Mouse (Mus musculus): Measurements from ENCODE around the gene Arap2.

Gene Arap2

DNA sequence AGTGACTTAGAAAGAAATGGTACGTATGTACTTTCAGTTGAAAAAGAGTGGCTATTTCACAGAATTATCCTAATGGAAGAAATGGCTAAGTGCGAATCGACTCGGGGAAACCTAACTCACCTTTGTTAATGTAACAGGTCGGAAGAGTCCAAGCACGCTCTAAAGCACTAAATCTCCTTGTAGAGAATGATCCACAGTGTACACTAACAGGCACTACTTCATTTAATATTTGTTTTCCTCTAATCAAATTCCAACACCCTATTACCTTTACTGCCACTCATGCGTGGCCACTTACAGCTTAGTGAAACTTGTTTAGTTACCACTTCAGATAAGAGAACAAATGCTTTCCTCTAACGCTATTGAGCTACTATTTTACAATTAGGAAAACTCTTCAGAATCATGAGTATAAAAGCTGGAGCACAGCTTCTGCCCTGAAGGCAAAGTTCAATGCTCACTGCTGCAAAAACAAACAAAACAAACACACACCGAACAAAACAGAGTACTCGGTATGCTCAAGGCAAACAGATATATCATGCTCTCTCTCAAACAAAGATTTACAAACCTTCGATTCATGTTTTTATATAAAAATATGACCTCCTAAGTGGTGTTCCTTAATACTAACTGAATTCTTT is 143.0 kb downstream of the Arap2 start:
- Histone ChIP-seq H3K36me3 (ENCODE audit: insufficient read depth, low read length) (no peaks in the 10 kb centered on the region), H3K27me3 (ENCODE audit: insufficient read depth, low read length) (no peaks in the 10 kb centered on the region)
- TF ChIP-seq POU5F1 (IDR thresholded peaks at IDR 0.05; ENCODE audit: borderline replicate concordance, low read length) = no peak

DNA sequence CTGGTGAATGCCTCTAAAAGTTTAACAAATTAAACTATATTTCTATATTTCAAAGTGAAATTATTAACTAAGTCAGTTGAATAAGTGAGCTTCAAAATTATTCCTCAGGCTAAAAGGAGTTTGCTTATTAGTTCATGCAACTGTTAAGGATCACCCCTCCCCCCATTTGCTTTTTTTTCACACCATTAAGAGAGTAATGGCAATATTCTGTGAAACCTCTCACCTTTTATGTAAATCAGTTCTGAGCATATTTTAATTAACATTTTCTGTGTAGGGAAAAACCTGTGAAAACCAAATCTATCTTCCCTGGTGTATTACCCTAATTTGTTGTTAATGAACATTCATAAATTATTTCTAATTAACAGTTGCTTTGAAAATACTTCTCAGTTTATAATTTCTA is 147.7 kb downstream of the Arap2 start:
- no peaks in the 10 kb centered on the region for H3K36me3 ChIP-seq (ENCODE audit: insufficient read depth, low read length)
- no peaks in the 10 kb centered on the region for H3K27me3 ChIP-seq (ENCODE audit: insufficient read depth, low read length)
- no peak for TF ChIP-seq CTCF (conservative IDR thresholded peaks at IDR 0.05; ENCODE audit: low read length)
- TF ChIP-seq POU5F1 (IDR thresholded peaks at IDR 0.05; ENCODE audit: borderline replicate concordance, low read length) = no peak
- no peak for TF ChIP-seq NANOG (IDR thresholded peaks at IDR 0.05; ENCODE audit: borderline replicate concordance, low read length)
- no peak overlapping the region for H3K4me3 ChIP-seq (replicated peaks; ENCODE audit: low read length)
- H3K9me3 ChIP-seq (ENCODE audit: low read length) = no peaks in the 10 kb centered on the region
- no peaks in the 10 kb centered on the region for H3K4me1 ChIP-seq (replicated peaks; ENCODE audit: low read depth, low read length)

More for the DNA sequence above, 143.0 kb downstream of the Arap2 start:
- Histone ChIP-seq H3K4me3 (replicated peaks; ENCODE audit: low read length) (no peak overlapping the region), H3K9me3 (ENCODE audit: low read length) (no peaks in the 10 kb centered on the region), H3K4me1 (replicated peaks; ENCODE audit: low read depth, low read length) (no peaks in the 10 kb centered on the region)

DNA sequence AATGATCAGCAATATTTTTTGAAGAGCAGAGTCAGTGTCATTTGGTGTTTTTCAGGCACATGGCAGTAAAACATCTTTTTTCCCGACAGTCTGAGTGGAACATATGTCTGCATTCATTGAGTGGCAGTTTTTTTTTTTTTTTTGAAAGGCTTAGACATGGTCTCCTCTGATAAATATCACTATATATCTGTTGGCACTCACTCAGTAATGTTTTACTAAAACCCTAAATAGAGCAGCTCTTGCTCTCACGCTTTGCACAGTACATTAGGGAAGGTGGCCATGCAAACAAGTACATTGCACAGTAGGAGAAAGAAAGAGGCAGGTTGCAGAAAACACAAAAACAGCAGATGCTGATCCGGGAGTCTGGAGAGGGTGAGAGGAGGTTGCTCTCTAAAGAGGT is 154.0 kb downstream of the Arap2 start:
- no peaks in the 10 kb centered on the region for H3K36me3 ChIP-seq (ENCODE audit: insufficient read depth, low read length)
- no peak overlapping the region for H3K4me3 ChIP-seq (replicated peaks; ENCODE audit: low read length)
- no peaks in the 10 kb centered on the region for H3K27me3 ChIP-seq (ENCODE audit: insufficient read depth, low read length)
- no peaks in the 10 kb centered on the region for H3K9me3 ChIP-seq (ENCODE audit: low read length)
- H3K4me1 ChIP-seq (replicated peaks; ENCODE audit: low read depth, low read length) = no peaks in the 10 kb centered on the region
- TF ChIP-seq CTCF (conservative IDR thresholded peaks at IDR 0.05; ENCODE audit: low read length) (no peak), POU5F1 (IDR thresholded peaks at IDR 0.05; ENCODE audit: borderline replicate concordance, low read length) (no peak), NANOG (IDR thresholded peaks at IDR 0.05; ENCODE audit: borderline replicate concordance, low read length) (no peak)

DNA sequence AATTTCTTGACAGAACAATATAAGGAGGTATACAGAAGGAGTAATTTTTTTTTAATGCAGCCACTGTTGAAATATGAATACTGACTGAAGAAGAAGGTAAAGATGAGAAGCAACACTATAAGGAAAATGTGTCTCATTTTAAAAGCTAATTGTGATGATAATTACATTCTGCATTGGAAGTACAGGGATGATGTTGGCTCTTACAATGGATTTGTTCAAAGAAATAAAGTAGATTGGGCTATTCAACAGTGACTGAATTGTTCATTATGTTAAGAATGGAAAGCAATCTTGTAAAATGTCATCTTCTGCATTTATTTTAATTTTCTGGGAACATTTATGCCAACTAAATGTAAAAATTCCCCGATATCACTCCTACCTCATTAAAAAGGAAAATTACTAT is 178.6 kb downstream of the Arap2 start:
- H3K36me3 ChIP-seq (ENCODE audit: insufficient read depth, low read length) = no peaks in the 10 kb centered on the region
- H3K4me1 ChIP-seq (replicated peaks; ENCODE audit: low read depth, low read length) = no peaks in the 10 kb centered on the region
- no peaks in the 10 kb centered on the region for H3K9me3 ChIP-seq (ENCODE audit: low read length)
- H3K4me3 ChIP-seq (replicated peaks; ENCODE audit: low read length) = no peak overlapping the region
- no peaks in the 10 kb centered on the region for H3K27me3 ChIP-seq (ENCODE audit: insufficient read depth, low read length)
- no peak for TF ChIP-seq CTCF (conservative IDR thresholded peaks at IDR 0.05; ENCODE audit: low read length)
- TF ChIP-seq POU5F1 (IDR thresholded peaks at IDR 0.05; ENCODE audit: borderline replicate concordance, low read length) = no peak

DNA sequence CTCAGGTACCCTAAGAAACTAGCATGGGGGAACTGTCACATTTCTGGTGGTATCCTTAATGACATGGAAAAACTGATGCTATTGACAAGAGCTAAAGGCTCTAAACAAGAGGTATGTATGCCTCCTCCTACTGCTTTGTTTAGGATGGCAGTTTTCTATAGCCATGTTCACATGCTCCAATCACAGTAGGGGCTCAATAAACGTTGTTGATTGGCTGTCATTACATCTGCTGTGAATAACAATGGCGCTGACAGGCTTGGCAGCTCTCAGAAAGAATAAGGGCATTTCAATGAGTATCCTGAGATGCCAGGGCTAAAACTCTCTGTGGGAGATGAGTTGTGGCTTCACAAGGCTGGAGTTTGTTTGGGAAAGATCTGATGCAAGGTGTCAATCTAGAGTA is 183.3 kb downstream of the Arap2 start:
- H3K4me3 ChIP-seq (replicated peaks; ENCODE audit: low read length) = no peak overlapping the region
- TF ChIP-seq NANOG (IDR thresholded peaks at IDR 0.05; ENCODE audit: borderline replicate concordance, low read length) (peak; percentile 39; the same call in 1 of the 2 replicates), CTCF (conservative IDR thresholded peaks at IDR 0.05; ENCODE audit: low read length) (no peak)
- no peaks in the 10 kb centered on the region for H3K4me1 ChIP-seq (replicated peaks; ENCODE audit: low read depth, low read length)
- no peaks in the 10 kb centered on the region for H3K36me3 ChIP-seq (ENCODE audit: insufficient read depth, low read length)
- H3K9me3 ChIP-seq (ENCODE audit: low read length) = no peaks in the 10 kb centered on the region
- H3K27me3 ChIP-seq (ENCODE audit: insufficient read depth, low read length) = no peaks in the 10 kb centered on the region

DNA sequence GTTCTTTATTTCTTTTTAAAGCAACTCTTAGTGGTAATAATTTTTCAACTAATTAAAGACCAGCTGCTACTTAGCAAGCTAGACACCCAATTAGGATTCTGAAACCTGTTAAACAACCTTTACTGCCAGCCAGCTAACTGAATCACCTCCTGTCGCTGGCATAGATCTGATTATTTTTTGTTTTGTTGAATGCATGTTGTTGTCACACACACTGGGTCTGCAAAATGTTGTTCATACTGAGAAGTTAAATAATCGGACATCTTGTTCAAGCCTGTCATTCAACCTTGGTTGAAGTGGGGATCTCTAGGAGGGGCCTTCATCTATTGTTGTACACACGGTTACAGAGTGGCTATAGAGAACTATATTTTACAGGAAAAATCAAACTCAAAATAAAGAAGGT is 184.3 kb downstream of the Arap2 start:
- no peaks in the 10 kb centered on the region for H3K36me3 ChIP-seq (ENCODE audit: insufficient read depth, low read length)
- H3K4me1 ChIP-seq (replicated peaks; ENCODE audit: low read depth, low read length) = no peaks in the 10 kb centered on the region

DNA sequence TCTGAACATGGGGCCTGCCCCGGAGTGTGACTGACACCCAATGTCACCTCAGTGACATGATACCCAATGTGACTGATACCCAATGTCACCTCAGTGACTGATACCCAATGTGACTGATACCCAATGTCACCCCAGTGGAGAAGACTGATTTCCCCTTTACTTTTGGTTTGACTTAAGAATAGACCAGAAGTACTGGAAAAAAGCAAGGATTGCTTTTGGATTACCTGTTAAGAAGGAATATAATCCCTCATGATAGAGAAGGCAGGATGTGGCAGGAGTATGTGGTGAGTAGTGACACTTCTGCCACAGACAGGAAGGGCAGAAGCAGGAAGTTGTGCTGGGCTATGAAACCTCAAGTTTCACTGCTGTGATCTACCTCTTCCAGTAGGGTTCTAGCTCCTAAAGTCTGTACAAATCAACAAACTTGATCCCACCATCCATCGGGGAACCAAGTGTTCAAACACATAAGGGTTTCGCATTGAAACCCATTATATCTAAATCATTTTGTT is 191.6 kb downstream of the Arap2 start:
- TF ChIP-seq POU5F1 (IDR thresholded peaks at IDR 0.05; ENCODE audit: borderline replicate concordance, low read length) = no peak
- no peak for TF ChIP-seq CTCF (conservative IDR thresholded peaks at IDR 0.05; ENCODE audit: low read length)
- no peak for TF ChIP-seq NANOG (IDR thresholded peaks at IDR 0.05; ENCODE audit: borderline replicate concordance, low read length)
- H3K36me3 ChIP-seq (ENCODE audit: insufficient read depth, low read length) = no peaks in the 10 kb centered on the region

More for the DNA sequence above, 184.3 kb downstream of the Arap2 start:
- H3K9me3 ChIP-seq (ENCODE audit: low read length) = no peaks in the 10 kb centered on the region
- TF ChIP-seq CTCF (conservative IDR thresholded peaks at IDR 0.05; ENCODE audit: low read length) (no peak), NANOG (IDR thresholded peaks at IDR 0.05; ENCODE audit: borderline replicate concordance, low read length) (no peak)
- H3K4me3 ChIP-seq (replicated peaks; ENCODE audit: low read length) = no peak overlapping the region
- no peaks in the 10 kb centered on the region for H3K27me3 ChIP-seq (ENCODE audit: insufficient read depth, low read length)

More for the DNA sequence above, 191.6 kb downstream of the Arap2 start:
- H3K27me3 ChIP-seq (ENCODE audit: insufficient read depth, low read length) = no peaks in the 10 kb centered on the region
- no peaks in the 10 kb centered on the region for H3K9me3 ChIP-seq (ENCODE audit: low read length)
- no peak overlapping the region for H3K4me3 ChIP-seq (replicated peaks; ENCODE audit: low read length)
- H3K4me1 ChIP-seq (replicated peaks; ENCODE audit: low read depth, low read length) = no peaks in the 10 kb centered on the region
